1 mouse cellular context compared by ENCODE assay signal in genomic region chr7:35382706-35383353, GRCm38 (mm10).
A peak's percentile ranks its signal among the peaks of the same experiment; 100 is the strongest.
TF ChIP-seq lines count a peak whose summit lies in the region.

No protein-coding gene starts in this region.

TF ChIP-seq in MEL, 35 proteins besides CTCF, POLR2A, EP300 and RAD21:
- TF ChIP-seq GATA1 (IDR thresholded peaks at IDR 0.05; ENCODE audit: low read depth, low read length) (no peak), RCOR1 (IDR thresholded peaks at IDR 0.05; ENCODE audit: low read depth, low read length) (no peak), NELFE (IDR thresholded peaks at IDR 0.05; ENCODE audit: low read depth, low read length) (peak; percentile 67), TBP (IDR thresholded peaks at IDR 0.05; ENCODE audit: low read depth, low read length) (0 out of 2 replicates have a peak, but pooled peaks have one; percentile 38), POLR2AphosphoS2 (IDR thresholded peaks at IDR 0.05; ENCODE audit: low read length) (0 out of 2 replicates have a peak, but pooled peaks have one; percentile 33), USF1 (IDR thresholded peaks at IDR 0.05; ENCODE audit: low read depth, low read length) (peak; percentile 81), CHD2 (IDR thresholded peaks at IDR 0.05; ENCODE audit: low read length) (no peak), ZMIZ1 (IDR thresholded peaks at IDR 0.05; ENCODE audit: low read depth, low read length) (no peak), MEF2A (IDR thresholded peaks at IDR 0.05; ENCODE audit: extremely low read depth, insufficient replicate concordance, low read depth, low read length, poor library complexity, severe bottlenecking) (no peak), ELF1 (IDR thresholded peaks at IDR 0.05; ENCODE audit: low read depth, low read length) (peak; percentile 79; the same call in 1 of the 2 replicates), USF2 (IDR thresholded peaks at IDR 0.05; ENCODE audit: borderline replicate concordance in 1 of 2, insufficient read depth in 1 of 2, low read depth in 1 of 2, low read length in 2 of 2) (0 out of 4 replicates have a peak, but pooled peaks of 1 of the 2 experiments have one; percentile 28), ZNF384 (IDR thresholded peaks at IDR 0.05; ENCODE audit: low read depth, low read length) (peak; percentile 84; the same call in 1 of the 2 replicates)
